Mouse (Mus musculus) thymus, postnatal 4 days (tissue): Measurements from ENCODE around the gene Pip5kl1.
A peak's percentile ranks its signal among the peaks of the same experiment; 100 is the strongest.

ENCODE experiments used
- DNase-seq: peaks from one replicate; pipeline ENCODE4 v3.0.0; 2021

The Pip5kl1 gene

GRCm38 (mm10) chr2:32574497-32574896, at the start of gene Pip5kl1:
Gene Pip5kl1, plus strand, starts transcription at chr2:32574797.
- no peak for DNase-seq

DNA sequence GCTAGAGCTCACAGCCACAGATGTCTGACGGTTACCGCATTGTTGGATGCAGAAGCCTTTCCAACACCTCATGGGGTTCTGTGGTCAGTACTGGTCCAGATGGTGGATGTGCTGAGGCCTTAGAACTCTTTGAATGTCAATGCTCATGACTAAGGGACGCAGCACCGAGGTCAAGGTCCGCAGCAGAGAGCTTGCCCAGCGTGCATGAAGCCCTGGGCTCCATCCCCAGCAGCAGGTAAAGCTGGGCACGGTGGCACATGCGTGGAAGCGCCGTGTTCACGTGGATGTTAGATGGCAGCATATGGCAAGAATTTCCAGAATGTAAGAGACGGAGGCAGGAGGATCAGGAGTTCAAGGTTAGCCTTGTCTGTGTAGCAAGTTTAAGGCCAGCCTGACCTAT, 48.8 kb upstream of the Pip5kl1 start:
- DNase-seq: no peak

DNA sequence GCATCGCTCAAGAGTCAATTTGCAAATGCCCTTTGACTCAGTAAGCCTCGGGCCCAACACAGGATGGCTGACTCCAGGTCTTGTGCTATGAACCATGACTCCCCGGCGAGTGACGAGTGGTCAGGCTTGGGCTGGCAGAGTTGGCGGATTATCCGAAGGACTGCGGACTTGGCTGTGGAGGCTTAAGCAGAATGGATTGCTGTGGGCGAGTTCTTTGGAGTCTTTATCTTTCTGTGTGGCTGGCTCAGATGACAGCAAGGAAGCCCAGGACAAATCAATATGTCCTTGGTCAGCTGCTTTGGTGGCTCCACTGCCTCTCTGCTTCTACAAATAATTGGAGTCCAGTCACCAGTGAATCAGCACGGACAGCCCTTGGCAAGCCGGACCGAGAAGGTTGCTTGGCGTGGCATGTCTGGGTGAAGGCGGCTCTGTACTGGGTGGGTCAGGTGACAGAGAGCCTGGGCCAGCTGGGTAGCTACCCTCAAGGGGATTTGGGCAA, 47.1 kb upstream of the Pip5kl1 start:
- DNase-seq: no peak

GRCm38 (mm10) chr2:32528326-32528725, 46.3 kb upstream of the Pip5kl1 start:
- DNase-seq: no peak

DNA sequence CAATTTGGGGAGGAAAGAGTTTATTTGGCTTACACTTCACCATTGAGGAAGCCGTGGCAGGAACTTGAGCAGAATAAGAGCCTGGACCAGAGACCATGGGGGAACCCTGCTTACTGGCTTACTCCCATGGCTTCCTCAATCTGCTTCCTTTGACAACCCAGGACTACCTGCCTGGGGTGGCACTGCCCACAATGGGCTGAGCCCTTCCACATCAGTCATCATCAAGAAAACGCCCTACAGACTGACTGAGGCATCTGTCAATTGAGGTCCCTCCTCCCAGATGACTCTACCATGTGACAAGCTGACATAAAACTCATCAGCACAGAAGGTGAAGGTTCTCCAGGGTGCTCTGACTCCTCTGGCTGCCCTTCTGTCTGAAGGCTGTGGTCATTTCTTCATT, 44.1 kb upstream of the Pip5kl1 start:
- DNase-seq: no peak

DNA sequence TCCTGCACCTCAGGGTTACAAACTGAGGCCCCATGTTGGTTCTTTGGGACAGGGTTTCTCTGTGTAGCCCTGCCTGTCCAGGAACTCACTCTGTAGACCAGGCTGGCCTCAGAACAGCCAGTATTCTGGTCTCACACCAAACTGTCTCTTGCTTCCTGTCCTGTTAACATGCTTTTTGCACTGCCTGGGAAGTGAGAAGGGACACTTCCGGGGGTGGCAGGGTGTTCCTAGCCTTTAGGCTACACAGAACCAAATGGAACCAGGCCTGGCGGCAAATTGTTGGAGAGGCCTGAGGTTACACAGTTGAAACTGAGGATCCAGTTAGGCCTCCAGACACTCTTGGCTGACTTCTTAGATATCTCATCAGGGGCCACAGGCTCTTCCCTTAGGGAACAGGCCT, 41.4 kb upstream of the Pip5kl1 start:
- DNase-seq: no peak

DNA sequence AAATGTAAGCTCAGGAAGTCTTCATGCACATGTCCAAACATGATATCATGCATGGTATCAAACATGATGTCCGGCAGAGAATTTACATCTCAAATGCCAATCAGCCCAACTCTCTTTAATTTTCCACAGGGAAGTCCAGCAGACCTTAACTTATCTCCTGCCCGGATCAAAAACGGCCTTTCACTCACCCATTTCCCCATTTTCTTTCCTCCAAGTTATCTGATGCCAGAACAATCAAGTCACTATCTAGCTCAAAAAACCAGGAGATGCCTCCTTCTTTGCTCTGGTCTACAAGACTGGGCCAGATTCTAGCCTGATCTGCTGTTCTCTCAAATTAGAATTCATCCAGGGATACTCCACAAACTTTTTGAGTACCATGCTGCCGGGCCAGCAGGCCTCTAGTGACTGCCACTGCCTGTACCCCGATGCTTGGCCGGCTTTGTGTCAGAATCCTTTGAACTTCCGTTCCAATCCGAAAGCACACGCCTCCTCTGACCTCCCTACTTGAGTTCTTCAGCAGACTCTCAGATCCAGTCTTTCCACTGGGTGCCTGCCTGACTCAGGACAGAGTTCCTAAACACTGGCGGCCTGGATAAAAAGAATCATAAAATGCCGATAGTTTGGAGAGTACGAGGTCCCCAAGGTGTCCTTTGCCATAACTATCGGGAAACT, 40.4 kb upstream of the Pip5kl1 start:
- peak; percentile 53 for DNase-seq

DNA sequence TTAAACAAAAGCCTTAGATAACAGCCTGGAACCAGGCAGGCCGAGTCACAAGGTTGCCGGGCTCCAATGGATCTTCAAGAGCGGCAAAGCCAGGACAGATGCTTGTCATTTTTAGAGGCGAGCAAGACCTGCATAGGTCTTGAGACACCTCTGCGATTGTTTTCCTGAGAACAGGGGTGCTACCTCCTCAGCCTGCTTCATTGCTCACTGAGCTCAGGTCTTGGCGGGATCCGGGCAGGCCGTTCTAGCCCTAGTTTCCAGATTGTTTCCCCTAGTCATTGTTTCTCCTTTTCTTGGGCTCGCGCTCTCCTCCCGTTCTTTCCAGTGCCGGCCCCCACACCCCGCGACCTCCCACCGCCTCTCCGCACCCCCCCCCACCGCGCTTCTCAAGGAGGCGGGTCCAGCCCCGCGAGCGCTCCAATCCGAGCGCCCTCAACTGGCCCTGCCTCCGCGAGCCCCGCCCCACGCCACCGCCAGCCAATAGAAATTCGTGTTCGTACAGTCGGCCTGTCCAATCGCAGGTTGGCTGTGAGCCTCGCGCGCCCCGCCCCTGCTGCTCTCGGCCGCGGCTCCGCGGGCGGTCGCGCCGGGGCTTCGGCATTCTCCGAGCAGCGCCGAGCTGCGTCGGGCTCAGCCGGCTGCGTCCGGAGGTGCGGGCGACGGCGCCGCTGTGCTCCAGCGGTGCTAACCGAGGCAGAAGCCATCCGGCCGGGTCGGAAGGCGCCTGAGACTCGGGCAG, 39.7 kb upstream of the Pip5kl1 start, which contains the start of gene Fam102a:
Gene Fam102a, plus strand, starts transcription at position 600 of the 739 bp plus-strand sequence.
- peak; percentile 100 for DNase-seq

- peak; percentile 79 for DNase-seq
These were observed 39.1 kb upstream of the Pip5kl1 start for GRCm38 (mm10) chr2:32535501-32535991.

DNA sequence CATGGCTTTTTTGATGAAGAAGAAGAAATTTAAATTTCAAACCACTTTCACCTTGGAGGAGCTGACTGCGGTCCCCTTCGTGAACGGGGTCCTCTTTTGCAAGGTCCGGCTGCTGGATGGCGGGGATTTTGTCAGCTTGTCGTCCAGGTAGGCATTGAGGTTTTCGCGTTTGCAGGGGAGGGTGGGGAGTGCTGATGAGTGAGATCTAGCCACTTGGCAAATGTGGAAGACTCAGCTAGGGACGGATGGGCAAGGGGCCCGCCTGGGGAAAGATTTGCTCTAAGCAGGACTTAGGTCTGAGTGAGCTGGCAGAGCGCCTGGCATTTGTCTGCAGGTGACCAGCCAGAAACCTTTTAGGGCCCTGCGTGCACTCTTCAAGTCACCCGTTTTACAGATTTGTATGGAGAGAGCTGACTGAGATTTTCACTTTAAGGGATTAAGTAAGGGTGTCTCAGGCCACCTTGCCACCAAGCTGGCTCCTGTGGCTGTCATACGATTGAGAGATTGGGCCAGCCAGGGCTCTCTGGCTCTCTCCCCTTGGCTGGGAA, 38.4 kb upstream of the Pip5kl1 start:
- DNase-seq: peak; percentile 44

- no peak for DNase-seq
These were observed 37.8 kb upstream of the Pip5kl1 start for GRCm38 (mm10) chr2:32536634-32537359.

DNA sequence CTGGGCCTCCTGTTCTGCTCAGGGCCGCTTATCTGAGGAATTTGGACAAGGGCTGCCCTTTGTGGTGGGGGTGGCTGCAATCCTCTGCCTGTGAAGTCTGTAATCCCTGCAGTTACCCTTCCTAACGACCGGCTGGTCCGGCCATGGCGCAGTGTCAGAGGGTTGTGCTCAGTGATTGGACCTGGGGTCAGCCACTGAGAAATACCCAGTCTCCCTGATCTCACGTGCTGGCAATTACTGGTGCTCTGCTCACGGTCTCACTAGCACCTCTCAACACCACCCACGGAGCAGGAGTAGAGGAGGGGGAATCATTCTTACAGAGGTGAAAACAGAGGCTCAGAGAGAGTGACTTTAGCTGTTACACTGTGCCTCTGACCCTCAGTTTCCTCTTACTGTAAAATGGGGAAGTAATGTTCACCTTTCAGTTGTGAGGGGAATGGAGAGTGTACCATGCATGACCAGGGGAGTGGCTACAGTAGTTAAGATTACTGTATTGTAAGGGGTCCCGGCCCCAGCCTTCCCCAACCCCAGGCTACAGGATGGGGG, 37.2 kb upstream of the Pip5kl1 start:
- DNase-seq: no peak

DNA sequence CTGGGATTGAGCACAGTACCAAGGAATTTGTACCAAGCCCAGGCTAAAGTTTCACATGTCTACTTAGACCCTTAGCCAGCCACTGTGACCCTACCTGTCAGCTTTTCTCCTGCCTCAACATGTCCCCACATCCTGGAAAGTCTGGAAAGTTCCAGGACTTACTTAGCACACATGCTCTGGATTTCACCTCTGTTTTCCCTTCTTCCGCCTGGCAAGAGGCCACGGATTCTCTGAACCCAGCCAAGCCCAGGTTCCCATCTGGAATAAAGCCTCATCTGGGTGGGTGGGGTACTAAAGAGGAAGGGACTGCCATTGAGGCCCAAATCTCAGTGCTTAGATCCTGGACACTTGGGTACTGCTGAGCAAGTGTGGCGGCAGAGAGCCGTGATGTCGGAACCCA, 36.7 kb upstream of the Pip5kl1 start:
- DNase-seq: no peak

- DNase-seq: no peak
These were observed 36.1 kb upstream of the Pip5kl1 start for GRCm38 (mm10) chr2:32538461-32538860.

- no peak for DNase-seq
These were observed 35.1 kb upstream of the Pip5kl1 start for GRCm38 (mm10) chr2:32539452-32539981.

DNA sequence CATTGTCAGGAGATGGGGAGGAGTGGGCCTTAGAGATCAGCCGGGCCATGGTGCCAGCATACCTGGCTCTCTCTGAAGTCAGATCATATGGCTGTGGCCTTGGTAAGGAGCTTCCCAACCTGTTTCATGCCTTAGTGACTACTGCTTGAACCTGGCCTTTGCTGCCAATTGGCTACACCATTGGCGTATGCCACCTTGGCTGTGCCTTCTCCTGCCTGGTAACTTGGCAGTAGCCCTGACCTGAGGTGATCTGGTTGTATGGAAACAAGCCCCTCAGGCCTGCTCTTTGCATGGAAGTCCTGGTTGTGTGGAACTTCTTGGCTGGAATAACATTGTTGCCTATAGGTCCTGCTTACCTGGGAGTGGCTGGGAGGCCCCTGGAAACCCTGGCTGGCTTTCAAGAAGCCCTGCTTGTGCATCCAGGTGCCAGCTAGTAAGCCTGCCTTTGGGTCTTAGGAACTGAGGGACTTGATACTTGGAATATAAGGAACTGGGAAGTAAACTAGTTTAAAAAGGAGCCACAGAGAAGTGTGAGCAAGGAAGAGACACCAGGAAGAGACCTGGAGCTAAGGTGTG, 33.2 kb upstream of the Pip5kl1 start:
- no peak for DNase-seq

DNA sequence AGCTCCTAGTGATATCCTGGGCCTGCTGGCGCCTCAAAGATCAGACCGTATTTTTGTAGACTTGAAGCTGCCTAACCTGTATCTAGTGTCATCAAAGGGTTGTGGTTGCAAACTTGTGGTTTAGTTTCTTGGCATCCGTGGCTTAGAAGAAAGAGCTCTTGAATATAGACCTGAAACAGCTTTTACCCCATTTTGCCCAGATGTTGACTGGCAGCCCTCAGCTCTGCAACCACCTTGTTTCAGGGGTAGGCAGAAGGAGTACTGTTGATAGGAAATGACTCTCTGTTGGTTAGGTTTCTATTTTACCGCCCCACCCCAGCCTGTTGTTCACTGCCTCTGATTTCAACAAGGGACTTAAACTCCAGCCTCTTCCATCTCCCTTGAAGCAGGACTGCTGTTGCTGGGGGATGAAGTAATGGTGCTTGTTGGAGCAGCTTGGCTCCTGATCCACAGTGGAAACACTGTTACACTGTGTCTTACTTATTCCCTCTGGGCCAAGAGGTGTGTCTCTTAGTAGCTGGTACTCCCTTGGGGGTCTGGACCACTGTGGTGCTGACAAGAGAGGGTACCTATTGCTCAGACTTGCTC, 32.5 kb upstream of the Pip5kl1 start:
- DNase-seq: peak; percentile 66

GRCm38 (mm10) chr2:32543031-32543449, 31.6 kb upstream of the Pip5kl1 start:
- DNase-seq: no peak

- DNase-seq: no peak
These were observed 27.6 kb upstream of the Pip5kl1 start for GRCm38 (mm10) chr2:32546951-32547350.

- no peak for DNase-seq
These were observed 27.2 kb upstream of the Pip5kl1 start for GRCm38 (mm10) chr2:32547380-32547779.

- DNase-seq: no peak
These were observed 26.4 kb upstream of the Pip5kl1 start for GRCm38 (mm10) chr2:32547964-32548739.
